Mouse (Mus musculus): ENCODE results near the gene Adamtsl4. TPM values are rescaled to one million over a fixed set of nuclear protein-coding genes. Genes with fewer than 3 reads are reported as not detected.

Adamtsl4 gene
- polyA plus RNA-seq, 1 experiment from 2014 or later, result 0.56 TPM

DNA sequence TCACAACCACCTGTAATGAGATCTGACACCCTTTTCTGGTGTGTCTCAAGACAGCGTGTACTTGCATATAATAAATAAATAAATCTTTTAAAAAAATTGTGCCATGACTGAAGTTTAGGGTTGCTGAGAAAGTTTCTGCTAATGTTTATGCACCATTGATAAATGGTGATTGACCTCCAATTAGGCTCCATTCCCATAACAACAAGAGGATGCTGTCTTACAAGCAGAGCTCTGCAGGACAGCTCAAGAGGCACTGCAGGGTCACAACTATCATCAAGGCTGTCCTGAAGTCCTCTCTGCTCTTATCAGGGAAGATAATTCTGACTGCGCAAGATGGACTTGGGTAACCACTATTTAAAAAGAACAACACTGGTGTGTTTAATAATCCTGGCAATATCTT is 30.4 kb upstream of the Adamtsl4 start:
- Histone ChIP-seq H3K9me3 (no peaks in the 10 kb centered on the region), H3K9ac (replicated peaks) (no peak overlapping the region), H3K4me1 (no peaks in the 10 kb centered on the region), H3K27ac (replicated peaks) (no peak overlapping the region), H3K27me3 (no peaks in the 10 kb centered on the region), H3K4me3 (no peak overlapping the region), H3K4me2 (replicated peaks) (no peak overlapping the region), H3K36me3 (no peaks in the 10 kb centered on the region)
- no peak for ATAC-seq (replicated peaks)
- WGBS, result 97% methylated on average over 2 of the region's 2 CpGs

- H3K36me3 ChIP-seq, result no peaks in the 10 kb centered on the region
- H3K27ac ChIP-seq (replicated peaks), result no peak overlapping the region
- H3K9me3 ChIP-seq, result no peaks in the 10 kb centered on the region
- 79% methylated on average over 1 of the region's 1 CpGs for WGBS
- no peaks in the 10 kb centered on the region for H3K27me3 ChIP-seq
- no peak overlapping the region for H3K4me2 ChIP-seq (replicated peaks)
- ATAC-seq (replicated peaks), result no peak
- H3K9ac ChIP-seq (replicated peaks), result no peak overlapping the region
- H3K4me3 ChIP-seq, result no peak overlapping the region
- H3K4me1 ChIP-seq, result no peaks in the 10 kb centered on the region
Observed at GRCm38 (mm10) chr3:95716075-95716474, 28.4 kb upstream of the Adamtsl4 start.

DNA sequence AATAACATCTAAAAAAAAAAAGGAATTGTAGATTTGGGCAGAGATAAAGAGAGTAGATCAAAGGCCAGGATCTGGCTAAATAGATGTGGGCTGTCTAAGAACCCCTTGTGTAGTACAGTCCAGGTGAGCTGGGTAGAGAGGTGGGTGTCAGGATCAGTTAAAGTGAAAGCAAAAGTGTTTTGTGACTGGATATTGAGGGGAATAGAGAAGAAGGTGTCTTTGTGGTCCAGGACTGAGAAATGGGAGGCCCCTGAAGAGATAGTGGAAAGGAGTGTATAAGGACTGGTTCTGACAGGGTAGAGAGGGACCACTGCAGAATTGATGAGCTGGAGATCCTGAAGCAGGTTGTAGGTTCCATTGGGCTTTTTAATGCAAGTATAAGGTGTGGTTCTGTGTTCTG is 22.2 kb upstream of the Adamtsl4 start:
- Histone ChIP-seq H3K27me3 (no peaks in the 10 kb centered on the region), H3K9ac (replicated peaks) (no peak overlapping the region), H3K9me3 (no peaks in the 10 kb centered on the region), H3K4me3 (no peak overlapping the region), H3K4me1 (no peaks in the 10 kb centered on the region), H3K4me2 (replicated peaks) (no peak overlapping the region), H3K36me3 (no peaks in the 10 kb centered on the region), H3K27ac (replicated peaks) (no peak overlapping the region)
- ATAC-seq (replicated peaks), result no peak

- no peaks in the 10 kb centered on the region for H3K9me3 ChIP-seq
- ATAC-seq (replicated peaks), result no peak
- H3K4me3 ChIP-seq, result no peak overlapping the region
- H3K27me3 ChIP-seq, result no peaks in the 10 kb centered on the region
- no peak overlapping the region for H3K4me2 ChIP-seq (replicated peaks)
- WGBS, result 92% methylated on average over 4 of the region's 4 CpGs
- no peak overlapping the region for H3K27ac ChIP-seq (replicated peaks)
- no peak overlapping the region for H3K9ac ChIP-seq (replicated peaks)
- H3K4me1 ChIP-seq, result no peaks in the 10 kb centered on the region
- H3K36me3 ChIP-seq, result no peaks in the 10 kb centered on the region
Observed at GRCm38 (mm10) chr3:95709044-95709443, 21.3 kb upstream of the Adamtsl4 start.

DNA sequence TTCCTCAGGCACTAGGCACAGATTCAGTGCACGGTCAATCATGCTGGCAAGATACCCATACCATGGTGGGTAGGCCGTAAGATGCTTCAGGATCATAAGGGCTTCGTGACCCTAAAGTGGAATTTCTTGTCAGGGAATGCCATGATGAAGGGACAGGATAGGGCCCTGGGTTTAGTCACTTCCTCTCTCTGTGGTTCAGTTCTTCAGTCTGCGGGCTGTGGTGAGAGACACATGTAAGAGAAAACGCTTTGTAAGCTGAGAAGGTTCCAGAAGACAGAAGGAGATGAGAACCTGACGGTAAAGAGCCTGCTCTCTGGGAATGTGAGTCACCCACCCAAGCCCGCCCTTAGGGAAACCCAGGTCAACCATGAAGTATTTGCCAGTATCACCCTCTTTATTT is 19.8 kb upstream of the Adamtsl4 start:
- Histone ChIP-seq H3K36me3 (no peaks in the 10 kb centered on the region), H3K27ac (replicated peaks) (no peak overlapping the region), H3K9ac (replicated peaks) (no peak overlapping the region), H3K27me3 (no peaks in the 10 kb centered on the region), H3K4me3 (no peak overlapping the region), H3K9me3 (no peaks in the 10 kb centered on the region), H3K4me2 (replicated peaks) (no peak overlapping the region), H3K4me1 (no peaks in the 10 kb centered on the region)
- 95% methylated on average over 7 of the region's 7 CpGs for WGBS
- ATAC-seq (replicated peaks), result no peak

DNA sequence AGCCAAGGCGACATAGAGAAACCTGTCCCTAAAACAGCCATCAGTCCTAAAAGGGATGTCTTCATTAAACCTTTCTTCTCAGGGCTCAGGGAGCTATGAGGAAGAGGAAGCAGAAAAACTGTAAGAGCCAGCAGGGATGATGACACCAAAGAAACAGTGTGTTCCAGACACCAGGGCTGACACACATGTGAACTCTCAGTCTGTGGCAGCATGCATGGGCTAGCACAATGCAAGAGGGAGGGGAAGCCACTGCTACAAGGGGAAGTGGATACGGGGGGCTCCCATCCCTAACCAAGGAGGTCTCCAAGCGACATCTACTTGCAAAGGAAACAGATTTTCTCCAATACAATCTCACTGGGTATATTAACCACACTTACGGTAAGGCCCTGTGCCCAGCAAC is 18.6 kb upstream of the Adamtsl4 start:
- no peak overlapping the region for H3K4me2 ChIP-seq (replicated peaks)
- H3K4me1 ChIP-seq, result peaks cover 8% of the 10 kb centered on the region
- H3K27ac ChIP-seq (replicated peaks), result no peak overlapping the region
- no peaks in the 10 kb centered on the region for H3K36me3 ChIP-seq
- H3K9me3 ChIP-seq, result no peaks in the 10 kb centered on the region
- no peaks in the 10 kb centered on the region for H3K27me3 ChIP-seq
- 89% methylated on average over 4 of the region's 4 CpGs for WGBS
- H3K4me3 ChIP-seq, result no peak overlapping the region
- H3K9ac ChIP-seq (replicated peaks), result no peak overlapping the region
- no peak for ATAC-seq (replicated peaks)

DNA sequence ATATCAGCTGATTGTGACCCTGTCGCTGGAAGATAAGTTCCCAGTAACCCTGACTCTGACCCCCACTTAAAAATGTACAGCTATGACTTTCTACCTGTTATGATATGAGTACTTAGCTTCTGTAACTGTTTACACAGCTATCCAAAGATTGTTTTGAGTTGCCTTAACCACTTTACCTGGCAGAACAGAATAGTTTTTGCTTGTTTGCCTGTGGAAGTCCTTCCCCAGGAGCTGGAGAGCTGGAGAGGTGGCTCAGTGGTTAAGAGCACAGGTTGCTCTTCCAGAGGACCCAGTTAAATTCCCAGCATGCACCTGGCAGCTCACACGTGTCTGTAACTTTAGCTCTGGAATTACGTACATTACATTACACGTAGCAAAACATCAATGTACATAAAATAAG is 16.9 kb upstream of the Adamtsl4 start:
- ATAC-seq (replicated peaks), result no peak

DNA sequence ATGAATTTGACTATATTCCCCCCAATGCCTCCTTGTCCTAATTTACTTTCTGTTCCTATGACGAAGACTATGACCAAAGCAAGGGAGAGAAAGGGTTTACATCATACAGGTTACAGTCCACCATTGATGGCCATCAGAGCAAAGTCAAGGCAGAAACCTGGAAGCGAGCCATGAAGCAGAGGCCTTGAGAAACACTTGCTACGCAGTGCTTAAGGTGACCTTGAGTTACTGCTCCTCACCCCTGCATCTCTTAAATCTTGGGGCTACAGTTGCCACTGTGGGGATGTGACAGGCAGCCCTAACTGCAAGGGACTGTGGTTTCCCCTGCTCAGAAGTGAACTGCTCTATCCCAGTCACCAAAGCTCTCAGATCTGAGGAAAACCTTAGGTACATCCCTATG is 15.6 kb upstream of the Adamtsl4 start:
- Histone ChIP-seq H3K36me3 (no peaks in the 10 kb centered on the region), H3K27me3 (no peaks in the 10 kb centered on the region), H3K9me3 (no peaks in the 10 kb centered on the region), H3K4me3 (no peak overlapping the region), H3K9ac (replicated peaks) (no peak overlapping the region), H3K4me1 (peaks cover 10% of the 10 kb centered on the region), H3K4me2 (replicated peaks) (no peak overlapping the region), H3K27ac (replicated peaks) (no peak overlapping the region)
- ATAC-seq (replicated peaks), result no peak
- 98% methylated on average over 3 of the region's 3 CpGs for WGBS

More for the DNA sequence above, 16.9 kb upstream of the Adamtsl4 start:
- Histone ChIP-seq H3K9ac (replicated peaks) (no peak overlapping the region), H3K9me3 (no peaks in the 10 kb centered on the region), H3K4me2 (replicated peaks) (no peak overlapping the region), H3K27me3 (no peaks in the 10 kb centered on the region), H3K36me3 (no peaks in the 10 kb centered on the region), H3K4me3 (no peak overlapping the region), H3K27ac (replicated peaks) (no peak overlapping the region), H3K4me1 (peaks cover 10% of the 10 kb centered on the region)
- WGBS, result 90% methylated on average over 4 of the region's 4 CpGs

- Histone ChIP-seq H3K27ac (replicated peaks) (no peak overlapping the region), H3K4me2 (replicated peaks) (peak overlapping the region; percentile 45), H3K36me3 (no peaks in the 10 kb centered on the region), H3K9ac (replicated peaks) (peak overlapping the region; percentile 26), H3K4me3 (peak overlapping the region; percentile 24), H3K27me3 (no peaks in the 10 kb centered on the region), H3K4me1 (peaks cover 10% of the 10 kb centered on the region), H3K9me3 (no peaks in the 10 kb centered on the region)
- 3% methylated on average over 24 of the region's 24 CpGs for WGBS
- peak; percentile 91 for ATAC-seq (replicated peaks)
Observed at GRCm38 (mm10) chr3:95701877-95702540, 14.3 kb upstream of the Adamtsl4 start.

DNA sequence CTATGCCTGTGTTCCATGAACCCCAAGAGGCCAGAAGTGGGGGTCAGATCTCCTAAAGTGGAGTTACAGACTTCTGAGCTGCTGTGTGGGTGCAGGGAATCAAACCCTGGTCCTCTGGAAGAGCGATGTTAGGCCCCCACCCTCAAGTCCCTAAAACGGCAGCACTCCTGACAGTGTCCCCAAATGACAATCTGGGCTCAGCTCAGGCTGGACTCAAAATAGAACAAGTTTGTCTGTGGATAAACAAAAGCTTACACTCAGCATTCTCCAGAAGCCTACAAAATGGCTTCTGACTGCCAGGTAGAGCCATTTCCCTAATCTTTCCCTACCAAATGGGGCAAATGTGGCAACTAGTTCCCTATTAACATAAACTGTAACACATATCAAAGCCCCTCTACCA is 13.4 kb upstream of the Adamtsl4 start:
- Histone ChIP-seq H3K4me2 (replicated peaks) (no peak overlapping the region), H3K27me3 (no peaks in the 10 kb centered on the region), H3K9me3 (no peaks in the 10 kb centered on the region), H3K9ac (replicated peaks) (no peak overlapping the region), H3K27ac (replicated peaks) (no peak overlapping the region), H3K36me3 (no peaks in the 10 kb centered on the region), H3K4me1 (peaks cover 10% of the 10 kb centered on the region), H3K4me3 (no peak overlapping the region)
- 79% methylated on average over 2 of the region's 2 CpGs for WGBS
- no peak for ATAC-seq (replicated peaks)

GRCm38 (mm10) chr3:95700233-95700681 is 12.5 kb upstream of the Adamtsl4 start:
- no peak for ATAC-seq (replicated peaks)
- peaks cover 10% of the 10 kb centered on the region for H3K4me1 ChIP-seq
- H3K27ac ChIP-seq (replicated peaks), result no peak overlapping the region
- H3K4me3 ChIP-seq, result no peak overlapping the region
- H3K4me2 ChIP-seq (replicated peaks), result no peak overlapping the region
- H3K9me3 ChIP-seq, result no peaks in the 10 kb centered on the region
- H3K27me3 ChIP-seq, result no peaks in the 10 kb centered on the region
- H3K9ac ChIP-seq (replicated peaks), result no peak overlapping the region
- H3K36me3 ChIP-seq, result no peaks in the 10 kb centered on the region
- 71% methylated on average over 6 of the region's 6 CpGs for WGBS

DNA sequence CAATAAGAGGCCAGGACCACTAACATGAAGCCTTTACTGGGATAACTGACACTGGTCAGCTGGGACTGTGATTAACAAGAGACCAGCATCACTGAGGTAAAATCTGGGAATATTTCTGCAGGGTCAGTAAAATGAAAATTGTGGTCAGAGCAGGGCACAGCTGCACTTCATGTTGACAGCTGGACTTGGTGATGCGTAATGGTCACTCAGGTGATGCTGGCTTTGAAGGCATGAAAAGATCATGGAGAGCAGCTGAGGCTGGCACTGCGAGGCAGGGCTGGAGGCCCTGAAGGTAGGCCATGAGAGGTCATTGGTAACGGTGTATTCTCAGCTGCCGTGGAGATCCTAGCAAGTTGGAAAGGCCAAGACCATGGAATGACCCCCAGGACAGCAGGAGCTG is 10.6 kb upstream of the Adamtsl4 start:
- peaks cover 10% of the 10 kb centered on the region for H3K4me1 ChIP-seq
- H3K4me3 ChIP-seq, result no peak overlapping the region
- 95% methylated on average over 4 of the region's 4 CpGs for WGBS
- no peak overlapping the region for H3K4me2 ChIP-seq (replicated peaks)
- ATAC-seq (replicated peaks), result no peak
- no peak overlapping the region for H3K9ac ChIP-seq (replicated peaks)
- H3K36me3 ChIP-seq, result no peaks in the 10 kb centered on the region
- H3K27ac ChIP-seq (replicated peaks), result no peak overlapping the region
- H3K27me3 ChIP-seq, result no peaks in the 10 kb centered on the region
- no peaks in the 10 kb centered on the region for H3K9me3 ChIP-seq

- H3K27me3 ChIP-seq, result no peaks in the 10 kb centered on the region
- no peaks in the 10 kb centered on the region for H3K9me3 ChIP-seq
- H3K9ac ChIP-seq (replicated peaks), result no peak overlapping the region
- no peak overlapping the region for H3K4me3 ChIP-seq
- peaks cover 3% of the 10 kb centered on the region; the same call in 1 of the 2 replicates for H3K4me1 ChIP-seq
- H3K27ac ChIP-seq (replicated peaks), result no peak overlapping the region
- no peak for ATAC-seq (replicated peaks)
- H3K36me3 ChIP-seq, result 0 out of 2 replicates have a peak, but pooled peaks cover 2% of the 10 kb centered on the region
- 60% methylated on average over 7 of the region's 7 CpGs for WGBS
- no peak overlapping the region for H3K4me2 ChIP-seq (replicated peaks)
Observed at GRCm38 (mm10) chr3:95696360-95696759, 8.6 kb upstream of the Adamtsl4 start.

All from forebrain, embryonic 15.5 days (tissue).